Mouse (Mus musculus): ENCODE results near the gene Bend3. TPM values are rescaled to one million over a fixed set of nuclear protein-coding genes. Genes with fewer than 3 reads are reported as not detected.
"Not testable (repeated sequence)": the region's sequence is repeated elsewhere in the genome, so short reads cannot be mapped to it uniquely, and the experiment has no call there.

The Bend3 gene
- total RNA-seq, 2 experiments from 2014 or later = 7.1 to 7.2 TPM

DNA sequence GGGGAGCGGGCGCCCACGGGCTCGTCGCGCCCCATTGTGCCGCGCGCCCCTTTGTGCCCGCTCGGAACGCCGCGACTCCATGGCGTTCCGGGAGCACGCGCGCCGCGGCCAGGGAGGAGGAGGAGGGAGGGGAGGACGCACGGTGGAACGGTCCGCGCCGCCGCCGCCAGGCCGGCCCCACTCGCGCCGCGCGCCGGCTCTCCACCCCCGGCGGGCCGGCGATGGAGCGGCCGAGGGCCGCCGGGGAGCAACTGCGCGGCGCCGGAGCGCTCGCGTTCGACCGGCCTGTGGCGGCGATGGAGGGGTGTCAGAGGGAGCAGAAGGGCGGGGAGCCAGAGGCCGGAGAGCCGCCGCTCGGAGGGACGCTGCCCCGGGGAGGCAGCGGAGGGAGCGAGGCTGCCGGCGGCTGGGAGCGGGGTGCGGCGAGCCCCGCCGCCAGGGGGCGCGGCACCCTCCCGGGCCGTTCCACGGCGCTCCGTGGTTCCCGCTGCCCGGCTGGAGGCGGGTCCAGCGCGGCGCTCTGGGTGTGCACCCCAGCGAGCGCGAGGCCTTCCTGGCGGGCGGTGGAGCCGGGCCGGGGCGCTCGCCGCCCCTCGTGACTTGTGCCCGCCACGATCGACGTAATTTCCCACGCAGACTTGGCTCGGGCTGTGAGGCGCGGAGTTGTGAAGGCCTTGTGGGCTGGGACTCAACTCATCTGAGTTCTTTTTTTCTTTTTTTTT, 966 bp downstream of the Bend3 start:
- peak; percentile 85 to 87 for DNase-seq (ENCODE audit: low spot score in 2 of 2)

DNA sequence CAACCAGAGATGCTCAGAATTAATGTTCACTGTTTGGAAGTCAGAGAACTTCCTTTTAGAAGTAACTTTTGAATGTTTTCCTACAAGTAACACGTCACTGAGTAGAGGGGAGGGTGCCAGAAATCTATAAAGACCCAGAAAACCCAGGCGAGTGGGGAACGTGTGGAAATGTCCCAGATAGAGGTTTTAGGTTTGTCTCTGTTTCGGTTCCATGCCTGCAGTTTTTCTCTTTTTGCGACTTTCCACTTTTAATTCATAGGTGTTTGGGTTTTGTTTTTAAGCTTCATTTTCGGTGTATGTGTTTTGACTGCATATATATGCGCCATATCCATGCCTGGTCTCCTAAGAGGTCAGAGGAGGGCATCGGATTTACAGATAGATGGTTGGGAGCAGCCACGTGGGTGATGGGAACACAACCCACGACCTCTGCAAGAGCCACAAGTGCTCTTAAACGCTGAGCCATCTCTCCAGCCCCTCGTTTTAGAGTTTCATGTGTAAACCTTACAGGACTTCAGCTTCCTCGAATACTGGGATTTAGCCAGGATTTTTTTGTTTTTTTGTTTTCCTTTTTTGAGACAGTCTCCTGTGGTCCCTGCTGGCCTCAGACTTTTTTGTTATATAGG, 1.7 kb downstream of the Bend3 start:
- DNase-seq (ENCODE audit: low spot score in 2 of 2) = no peak

DNA sequence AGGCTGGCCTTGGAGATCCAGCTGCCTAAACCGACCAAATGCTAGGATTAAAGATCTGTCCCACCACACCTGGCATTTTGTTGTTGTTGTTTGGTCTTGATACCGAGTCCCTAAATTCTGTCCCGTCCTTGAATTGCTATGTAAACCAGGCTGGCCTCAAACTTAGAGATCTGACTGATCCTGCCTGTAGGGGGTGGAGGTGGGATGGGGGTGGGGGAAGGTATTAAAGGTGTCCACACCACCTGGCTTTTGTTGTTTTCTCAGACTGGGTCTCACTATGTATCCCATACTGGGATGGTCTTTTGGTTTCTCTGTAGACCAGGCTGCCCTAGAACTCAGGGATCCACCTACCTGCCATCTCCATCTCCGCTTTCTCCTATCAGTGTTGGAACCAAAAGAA, 2.5 kb downstream of the Bend3 start:
- no peak for DNase-seq (ENCODE audit: low spot score in 2 of 2)

DNA sequence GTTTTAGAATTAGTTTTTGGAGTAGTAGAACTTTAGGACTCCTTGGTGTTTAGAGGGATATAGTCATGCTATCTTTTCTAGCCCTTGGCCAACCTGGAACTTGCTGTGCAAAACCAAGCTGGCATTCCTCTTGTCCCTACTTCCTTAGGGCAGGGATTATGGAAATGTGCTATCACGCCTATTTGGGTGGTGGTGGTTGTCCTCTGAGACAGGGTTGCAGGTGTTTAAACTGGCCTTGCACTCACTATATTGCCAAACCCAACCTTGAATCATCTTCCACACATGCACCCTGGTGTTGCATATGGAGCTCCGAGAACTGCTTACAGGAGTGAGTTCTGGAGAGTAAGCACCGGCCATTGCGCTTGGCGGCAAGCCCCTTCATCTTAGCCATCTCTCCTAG, 3.4 kb downstream of the Bend3 start:
- no peak for DNase-seq (ENCODE audit: low spot score in 2 of 2)

DNA sequence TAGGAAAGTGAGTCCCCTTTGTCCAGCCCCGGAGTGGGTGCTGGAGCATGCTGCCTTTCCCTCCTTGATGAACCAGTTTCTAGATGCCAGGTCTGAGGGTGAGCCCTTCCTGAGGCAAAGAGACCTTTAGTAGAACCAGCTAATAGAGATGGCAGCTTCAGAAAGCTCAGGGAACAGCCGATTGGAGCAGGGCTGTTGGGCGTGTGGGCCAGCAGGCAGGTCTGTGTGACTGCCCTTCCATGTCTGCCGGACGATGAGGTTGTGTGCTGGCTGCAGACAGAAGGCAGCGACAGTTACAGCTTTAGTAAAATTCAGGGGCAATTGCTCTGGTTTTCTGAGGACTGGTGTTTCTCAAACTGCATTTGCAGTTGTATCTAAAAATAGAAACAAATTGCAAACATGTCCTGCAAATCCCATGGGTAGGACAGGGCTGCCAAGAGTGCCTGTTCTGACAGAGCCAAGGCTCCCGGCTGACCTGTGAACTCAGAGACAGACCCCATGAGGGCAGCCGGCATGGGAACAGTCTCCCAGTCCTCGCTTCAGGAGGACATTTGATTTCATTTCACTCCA, 4.9 kb downstream of the Bend3 start:
- peak in 1 of 2 experiments; percentile 48 for DNase-seq (ENCODE audit: low spot score in 2 of 2)

DNA sequence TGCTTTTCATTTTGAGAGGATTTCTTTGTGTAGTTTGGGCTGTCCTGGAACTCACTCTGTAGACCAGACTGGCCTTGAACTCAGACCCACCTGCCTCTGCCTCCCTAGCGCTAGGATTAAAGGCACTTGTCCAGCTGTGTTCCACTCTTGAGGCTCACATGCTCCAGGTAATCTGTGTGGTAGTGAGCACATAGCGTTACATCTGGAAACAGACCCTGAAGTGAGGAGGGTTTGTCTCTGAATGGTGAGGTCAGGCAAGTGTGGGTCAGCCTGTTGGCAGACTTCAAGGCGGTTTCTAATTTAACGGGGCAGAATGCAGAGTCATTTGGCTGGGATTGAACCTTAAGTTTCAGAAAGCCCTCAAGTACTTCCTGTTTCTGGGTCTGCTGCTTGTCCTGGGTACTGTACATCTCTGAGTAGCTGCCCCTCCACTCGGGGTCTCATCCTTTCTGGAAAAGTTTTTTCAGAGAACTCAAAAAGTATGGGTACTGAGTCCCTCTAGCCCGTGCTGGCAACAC, 7.2 kb downstream of the Bend3 start:
- no peak for DNase-seq (ENCODE audit: low spot score in 2 of 2)

DNA sequence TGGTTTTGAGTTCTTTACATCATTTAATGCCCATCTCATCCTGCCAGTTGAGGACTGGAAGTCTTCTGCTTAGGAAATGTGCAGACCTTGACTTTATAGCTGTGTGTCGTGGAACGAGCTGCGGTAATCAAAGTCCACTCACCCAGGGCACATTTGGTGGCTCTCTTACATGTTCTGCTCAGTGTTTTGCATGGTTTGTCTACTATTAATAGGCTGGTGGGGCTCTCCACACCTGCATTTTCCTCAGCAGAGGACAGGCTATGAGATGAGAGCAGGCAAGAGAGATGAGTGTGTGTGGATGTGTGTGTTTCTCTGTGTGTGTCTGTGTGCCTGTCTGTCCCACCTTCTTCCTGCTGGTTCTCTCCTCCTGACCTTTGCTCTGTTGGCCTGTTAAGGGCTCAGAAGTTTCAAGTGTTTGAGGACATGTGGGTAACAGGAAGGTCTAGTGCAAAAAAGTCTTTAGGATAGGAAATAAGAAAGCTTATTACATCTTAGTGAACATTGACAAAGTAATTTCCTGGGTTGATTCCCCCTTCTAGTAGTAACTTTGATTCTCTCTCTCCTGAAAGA, 8.9 kb downstream of the Bend3 start:
- no peak for DNase-seq (ENCODE audit: low spot score in 2 of 2)

DNA sequence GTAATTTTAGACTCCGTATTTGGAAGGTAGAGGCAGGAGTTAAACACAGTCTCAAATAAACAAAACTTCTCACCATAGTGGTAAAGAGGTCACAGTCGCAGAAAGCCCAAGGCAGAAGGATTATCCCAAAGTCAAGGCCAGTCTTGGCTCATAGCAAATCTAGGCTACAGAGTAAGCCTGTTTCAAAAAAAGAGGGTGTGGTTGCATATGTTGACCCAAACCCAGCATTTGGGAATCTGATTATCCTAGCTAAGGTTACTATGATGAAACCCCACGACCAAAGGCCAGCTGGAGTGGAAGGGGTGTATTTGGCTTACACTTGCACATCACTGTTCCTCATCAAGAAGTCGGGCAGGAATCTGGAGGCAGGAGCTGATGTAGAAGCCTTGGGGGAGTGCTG, 9.6 kb downstream of the Bend3 start:
- no peak for DNase-seq (ENCODE audit: low spot score in 2 of 2)

DNA sequence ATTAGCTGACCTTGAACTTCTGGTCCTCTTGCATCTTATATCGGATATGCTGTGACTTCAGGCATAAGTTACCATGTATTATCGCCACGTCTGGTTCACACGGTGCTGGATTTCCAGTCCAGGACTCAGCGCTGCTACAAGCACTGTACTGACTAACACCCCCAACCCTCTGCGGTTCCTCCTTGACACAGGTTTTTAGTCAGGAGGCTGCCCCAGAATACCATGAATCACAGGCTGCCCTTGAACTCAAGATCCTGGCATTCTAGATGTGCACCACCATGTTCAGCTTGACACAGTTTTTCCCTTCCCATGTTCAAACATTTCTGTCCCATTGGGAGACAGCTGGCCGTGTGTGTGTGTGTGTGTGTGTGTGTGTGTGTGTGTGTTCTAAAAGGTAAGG, 10.5 kb downstream of the Bend3 start:
- no peak for DNase-seq (ENCODE audit: low spot score in 2 of 2)

DNA sequence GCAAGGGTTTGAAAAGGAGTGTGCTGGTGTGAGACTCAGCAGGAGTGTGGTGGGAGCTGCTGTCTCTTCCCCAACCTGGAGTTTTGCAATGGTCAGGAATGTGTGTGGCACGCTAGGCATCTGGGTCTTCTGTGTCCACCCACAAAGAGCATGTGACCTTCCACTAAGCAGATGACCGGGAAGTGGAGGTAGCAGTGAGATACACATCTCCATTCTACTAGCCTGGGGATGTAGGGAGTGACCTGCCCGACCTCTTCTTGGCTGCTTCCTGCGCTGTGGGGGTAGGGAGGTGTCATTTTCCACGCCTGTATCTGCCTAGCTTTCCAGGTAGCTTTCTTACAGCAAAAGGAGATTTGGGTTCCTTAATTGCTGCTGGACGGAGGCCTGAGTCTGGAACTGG, 10.9 kb downstream of the Bend3 start:
- no peak for DNase-seq (ENCODE audit: low spot score in 2 of 2)

DNA sequence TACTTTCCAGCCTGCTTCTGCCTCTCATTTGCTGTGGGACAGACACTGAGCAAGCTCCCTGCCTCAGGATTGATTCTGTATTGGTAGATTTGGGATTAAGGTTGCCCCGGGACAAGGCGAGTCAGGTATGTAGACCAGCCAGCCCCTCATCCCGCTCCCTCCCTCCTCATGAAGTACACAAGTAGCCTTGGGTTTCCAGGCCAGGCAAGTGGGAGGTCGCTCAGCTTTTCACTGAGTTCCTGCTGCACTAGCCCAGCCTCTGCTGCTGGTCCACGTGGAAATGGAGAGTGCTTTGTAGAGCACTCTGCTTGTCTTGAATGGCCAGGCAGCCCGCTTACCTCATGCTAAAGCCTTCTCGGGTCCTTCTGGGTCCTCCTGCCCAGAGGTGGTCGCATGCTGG, 11.4 kb downstream of the Bend3 start:
- no peak for DNase-seq (ENCODE audit: low spot score in 2 of 2)

DNA sequence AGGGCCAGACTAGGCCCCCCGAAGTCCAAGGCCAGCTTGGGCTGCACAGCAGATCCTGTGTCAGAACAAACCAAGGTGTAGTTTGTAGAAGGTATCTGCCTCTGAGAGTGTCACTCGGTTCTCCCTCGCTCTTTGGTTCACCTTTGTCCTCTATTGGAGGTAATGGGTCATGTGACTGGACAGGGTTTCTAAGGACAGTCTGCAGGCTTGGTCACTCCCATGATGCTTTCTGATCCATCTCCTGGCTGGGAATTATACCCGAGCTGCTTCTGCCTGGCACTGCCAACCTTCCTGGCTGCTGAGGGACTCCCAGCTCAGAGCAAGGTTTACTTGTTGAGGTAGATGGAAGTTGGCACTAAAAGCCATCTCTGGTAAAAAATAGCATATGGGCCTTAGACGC, 12.2 kb downstream of the Bend3 start:
- DNase-seq (ENCODE audit: low spot score in 2 of 2) = no peak

DNA sequence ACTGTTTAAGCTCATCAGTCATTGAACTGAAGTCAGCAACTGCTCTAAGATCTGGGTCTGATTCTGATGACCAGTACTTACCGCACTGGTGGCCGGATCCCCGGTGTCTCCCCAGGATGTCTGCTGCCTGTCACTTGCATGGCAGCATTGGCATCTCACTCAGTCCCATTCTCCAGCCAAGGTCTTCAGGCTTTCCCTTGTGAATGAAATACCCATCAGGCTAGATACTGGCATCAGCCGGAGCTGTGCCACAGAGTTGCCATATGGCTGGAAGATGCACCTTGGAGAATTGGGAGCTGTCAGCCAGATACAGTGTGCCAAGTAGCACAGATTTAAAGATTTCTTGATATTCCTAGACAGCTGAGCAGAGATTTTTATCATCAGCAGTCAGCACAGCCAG, 24.0 kb downstream of the Bend3 start:
- no peak for DNase-seq (ENCODE audit: low spot score in 2 of 2)

DNA sequence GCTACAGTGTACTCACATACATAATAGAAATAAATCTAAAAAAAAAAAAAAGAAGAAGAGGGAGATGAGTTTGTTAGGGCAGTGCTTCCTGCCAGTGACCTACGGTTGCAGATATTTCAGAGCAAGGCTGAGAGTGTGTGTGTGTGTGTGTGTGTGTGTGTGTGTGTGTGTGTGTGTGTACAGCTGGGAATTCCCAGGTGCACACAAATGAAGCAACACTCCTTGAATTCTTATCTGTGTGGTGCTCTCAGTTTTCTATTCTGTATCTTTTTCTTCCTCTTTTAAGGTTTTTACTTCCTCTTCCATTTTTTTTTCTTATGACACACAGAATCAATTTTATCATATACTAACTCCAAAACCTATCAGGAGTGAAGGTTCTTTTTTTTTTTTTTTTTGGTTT, 25.7 kb downstream of the Bend3 start:
- DNase-seq (ENCODE audit: low spot score in 2 of 2) = no peak

DNA sequence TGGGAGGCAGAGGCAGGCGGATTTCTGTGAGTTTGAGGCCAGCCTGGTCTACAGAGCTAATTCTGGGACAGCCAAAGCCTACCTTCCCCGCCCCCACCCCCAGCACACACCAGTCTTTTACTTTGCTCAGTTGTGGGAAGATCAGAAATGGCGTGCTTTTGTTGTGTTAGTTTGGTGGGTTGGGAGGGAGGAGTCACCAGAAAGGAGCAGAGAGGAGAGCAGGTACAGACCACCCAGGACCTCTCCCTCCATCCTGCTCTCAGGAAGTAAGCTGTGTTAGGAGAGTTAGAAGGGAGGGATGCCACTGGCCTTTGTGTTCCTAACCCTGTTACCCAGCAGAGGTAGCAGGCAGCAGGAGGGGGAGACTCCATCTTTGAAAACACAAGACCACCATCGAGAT, 28.4 kb downstream of the Bend3 start:
- no peak for DNase-seq (ENCODE audit: low spot score in 2 of 2)

DNA sequence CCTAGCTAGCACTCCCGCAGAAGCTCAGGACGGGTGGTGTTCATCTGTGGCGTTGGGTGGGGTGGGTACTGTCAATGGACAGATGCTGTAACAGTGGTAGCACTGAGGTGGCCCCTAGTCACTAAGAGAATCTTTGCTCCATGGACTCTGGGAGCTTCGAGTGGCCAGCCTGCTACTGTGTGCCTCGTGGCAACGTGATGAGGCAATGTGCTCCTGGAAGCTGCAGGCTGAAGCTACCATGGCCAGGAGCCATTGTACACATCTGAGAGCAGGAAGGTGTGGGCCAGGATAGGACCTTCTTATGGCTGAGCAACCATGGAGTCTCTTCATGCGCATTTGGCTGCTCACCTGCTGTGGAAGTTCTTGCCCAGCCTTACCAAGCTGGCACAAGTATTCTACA, 30.6 kb downstream of the Bend3 start:
- DNase-seq (ENCODE audit: low spot score in 2 of 2) = no peak

DNA sequence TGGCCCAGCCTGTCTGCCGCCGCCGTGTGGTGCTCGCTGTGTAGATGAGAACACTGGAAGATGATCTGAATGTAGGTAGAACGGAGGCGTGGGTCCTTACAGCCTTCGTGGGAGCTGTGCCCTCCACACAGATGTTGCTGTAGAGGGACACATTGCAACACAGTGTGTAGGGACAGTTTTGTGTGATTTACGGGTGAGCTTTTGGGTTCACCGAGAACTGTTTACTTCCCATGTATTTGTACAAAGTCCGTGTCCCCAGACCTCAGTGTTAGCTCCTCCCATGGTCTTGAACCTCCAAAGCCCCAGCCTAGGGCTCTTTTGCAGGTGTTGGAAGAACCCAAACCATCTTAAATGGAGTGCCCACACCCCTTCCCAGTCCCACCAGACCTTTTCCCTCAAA, 34.3 kb downstream of the Bend3 start:
- no peak for DNase-seq (ENCODE audit: low spot score in 2 of 2)

DNA sequence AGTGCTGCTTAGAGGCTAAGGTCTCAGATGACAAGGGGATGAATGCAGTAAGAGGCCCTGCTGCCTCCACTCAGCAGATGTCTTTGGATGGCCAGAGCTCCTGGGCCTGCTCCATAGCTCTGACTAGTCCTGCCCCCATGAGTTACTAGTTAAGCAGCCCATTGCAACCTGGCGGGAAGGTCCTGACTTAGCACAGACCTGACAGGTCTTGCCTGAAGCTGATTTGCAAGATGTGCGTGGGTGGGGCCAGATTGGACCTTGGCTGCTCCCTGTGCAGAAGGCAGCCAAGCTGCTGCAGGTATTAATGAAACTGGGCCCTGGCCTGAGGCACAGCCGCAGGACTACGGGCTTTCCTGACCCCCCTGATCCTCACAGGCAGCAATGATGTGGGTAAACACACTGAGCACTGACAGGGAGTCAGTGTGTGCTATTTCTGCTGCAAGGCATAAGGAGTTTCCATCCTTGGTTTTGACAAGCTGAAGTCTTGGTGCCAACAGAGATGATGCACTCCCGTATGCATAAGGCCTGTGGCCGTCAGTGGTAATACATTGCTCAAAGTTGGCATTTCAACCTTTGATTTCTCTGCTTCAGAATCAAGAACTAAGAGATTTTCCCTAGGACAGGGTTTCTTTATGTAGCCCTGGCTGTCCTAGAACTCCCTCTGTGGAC, 38.5 kb downstream of the Bend3 start:
- no peak for DNase-seq (ENCODE audit: low spot score in 2 of 2)

DNA sequence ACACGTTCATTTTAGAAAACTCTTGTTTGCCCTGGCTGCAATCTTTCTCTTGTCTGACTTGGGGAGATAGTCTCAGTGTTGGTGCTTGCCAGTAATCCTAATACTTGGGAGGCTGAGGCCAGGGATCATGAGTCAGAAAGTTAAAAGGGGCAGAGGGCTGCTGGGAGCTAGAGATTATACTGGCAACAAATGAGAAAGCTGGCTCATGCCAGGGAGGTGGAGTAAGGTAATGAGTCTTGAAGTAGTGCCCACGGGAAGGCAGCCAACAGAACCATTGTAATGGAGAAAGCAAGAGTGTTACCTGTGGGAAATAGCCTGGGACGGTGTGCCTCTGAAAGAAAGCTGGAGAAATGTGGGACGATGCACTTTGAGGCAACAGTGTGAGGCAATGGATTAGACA, 39.2 kb downstream of the Bend3 start:
- DNase-seq (ENCODE audit: low spot score in 2 of 2) = no peak

DNA sequence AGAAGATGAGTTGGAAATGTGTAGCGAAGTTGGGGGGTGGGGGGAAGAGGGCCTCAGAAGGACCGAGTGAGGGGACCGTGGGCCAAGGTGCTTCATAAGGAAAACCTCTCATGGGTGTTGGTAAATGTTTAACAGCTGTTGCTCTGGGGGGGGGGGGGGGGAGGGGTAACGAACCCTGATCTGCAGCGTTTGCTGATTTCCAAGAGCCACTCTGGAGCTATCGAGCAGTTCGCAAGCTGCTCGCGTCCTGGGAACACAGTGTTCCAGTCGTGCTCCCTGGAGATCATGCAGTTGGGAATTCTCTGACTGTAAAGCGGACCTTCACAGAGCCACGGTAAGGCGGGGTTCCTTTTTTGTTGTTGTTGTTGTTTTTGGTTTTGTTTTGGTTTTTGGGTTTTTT, 39.7 kb downstream of the Bend3 start:
- DNase-seq (ENCODE audit: low spot score in 2 of 2) = no peak

DNA sequence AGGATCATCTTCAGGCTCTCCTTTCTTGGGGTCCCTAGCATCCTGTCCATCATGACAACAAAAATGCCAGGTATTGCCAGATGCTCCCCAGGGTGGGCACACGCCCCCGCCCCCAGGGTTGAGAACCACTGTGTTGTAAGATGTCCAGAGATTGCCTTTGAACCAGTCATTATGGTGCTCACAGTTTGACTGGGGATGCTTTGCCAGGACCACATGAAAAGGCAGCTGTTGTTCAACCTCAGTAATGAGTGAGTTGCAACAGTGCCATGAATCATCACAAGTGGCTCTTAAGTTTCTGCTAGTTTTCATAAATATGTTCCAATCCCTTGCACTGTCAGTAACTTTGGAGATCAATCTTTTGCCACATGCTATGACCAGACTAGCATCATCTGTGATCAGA, 41.3 kb downstream of the Bend3 start:
- no peak for DNase-seq (ENCODE audit: low spot score in 2 of 2)

DNA sequence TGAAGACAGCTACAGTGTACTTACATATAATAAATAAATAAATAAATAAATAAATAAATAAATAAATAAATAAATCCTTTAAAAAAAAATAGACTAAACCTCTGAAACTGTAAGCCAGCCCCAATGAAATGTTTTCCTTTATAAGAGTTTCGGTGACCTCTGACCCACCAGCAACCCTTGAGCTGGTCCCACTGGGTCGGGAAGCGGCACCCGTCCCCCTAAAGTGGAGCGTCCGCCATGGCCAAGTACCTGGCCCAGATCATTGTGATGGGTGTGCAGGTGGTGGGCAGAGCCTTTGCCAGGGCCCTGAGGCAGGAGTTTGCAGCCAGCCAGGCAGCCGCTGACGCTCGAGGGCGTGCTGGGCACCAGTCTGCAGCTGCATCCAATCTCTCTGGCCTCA, 45.3 kb downstream of the Bend3 start, which contains the start of gene Gm9803:
Gene Gm9803, plus strand, starts transcription at position 154 of the 400 bp plus-strand sequence.
- DNase-seq (ENCODE audit: low spot score in 2 of 2) = not testable (repeated sequence)

Data from gastrocnemius, postnatal 4 days (tissue).